Mouse (Mus musculus): ENCODE results near the gene Vsig2. TPM values are rescaled to one million over a fixed set of nuclear protein-coding genes. Genes with fewer than 3 reads are reported as not detected.

Gene Vsig2
- not detected for polyA plus RNA-seq (2017; shearing (Covaris generic))

DNA sequence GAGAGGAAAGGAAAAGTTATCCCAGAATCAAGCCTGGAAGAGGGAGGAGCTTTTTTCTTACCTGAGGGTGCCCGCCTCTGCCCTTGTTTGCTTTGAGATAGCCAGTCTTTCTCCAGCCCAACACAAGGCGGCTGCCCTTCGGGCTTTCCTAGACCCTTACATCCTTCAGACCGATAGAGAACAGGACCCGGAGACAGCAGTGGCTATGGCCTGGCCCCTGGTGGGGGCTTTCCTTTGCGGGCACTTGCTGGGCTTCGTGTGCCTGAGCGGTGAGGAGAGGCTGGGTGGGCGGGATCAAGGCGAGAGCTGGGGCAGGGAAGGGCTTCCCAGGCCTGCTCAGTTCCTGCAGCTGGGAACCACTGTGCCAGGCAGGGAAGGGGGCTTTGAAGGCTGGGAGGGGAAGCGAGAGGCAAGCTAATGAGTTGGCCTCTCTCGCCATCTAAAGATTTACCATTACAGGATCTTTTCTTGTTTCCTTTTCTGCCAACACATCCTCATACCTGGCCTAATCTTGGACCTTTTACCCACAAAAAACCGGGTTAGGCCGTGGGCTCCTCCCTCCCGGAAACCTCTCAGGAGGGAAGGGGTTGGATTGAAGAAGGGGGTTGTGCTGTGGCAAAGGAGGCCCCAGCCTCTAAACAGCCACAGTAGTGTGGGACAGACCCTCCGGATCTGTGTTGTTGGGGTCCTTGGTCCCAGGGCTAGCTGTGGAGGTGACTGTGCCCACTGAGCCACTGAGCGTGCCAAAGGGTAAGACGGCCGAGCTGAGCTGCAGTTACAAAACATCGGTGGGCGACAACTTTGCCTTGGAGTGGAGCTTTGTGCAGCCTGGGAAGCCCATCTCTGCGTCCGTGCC, at the start of gene Vsig2:
Gene Vsig2 (plus strand): TSS at position 86 of the 856 bp plus-strand sequence.
- no peak for ATAC-seq

DNA sequence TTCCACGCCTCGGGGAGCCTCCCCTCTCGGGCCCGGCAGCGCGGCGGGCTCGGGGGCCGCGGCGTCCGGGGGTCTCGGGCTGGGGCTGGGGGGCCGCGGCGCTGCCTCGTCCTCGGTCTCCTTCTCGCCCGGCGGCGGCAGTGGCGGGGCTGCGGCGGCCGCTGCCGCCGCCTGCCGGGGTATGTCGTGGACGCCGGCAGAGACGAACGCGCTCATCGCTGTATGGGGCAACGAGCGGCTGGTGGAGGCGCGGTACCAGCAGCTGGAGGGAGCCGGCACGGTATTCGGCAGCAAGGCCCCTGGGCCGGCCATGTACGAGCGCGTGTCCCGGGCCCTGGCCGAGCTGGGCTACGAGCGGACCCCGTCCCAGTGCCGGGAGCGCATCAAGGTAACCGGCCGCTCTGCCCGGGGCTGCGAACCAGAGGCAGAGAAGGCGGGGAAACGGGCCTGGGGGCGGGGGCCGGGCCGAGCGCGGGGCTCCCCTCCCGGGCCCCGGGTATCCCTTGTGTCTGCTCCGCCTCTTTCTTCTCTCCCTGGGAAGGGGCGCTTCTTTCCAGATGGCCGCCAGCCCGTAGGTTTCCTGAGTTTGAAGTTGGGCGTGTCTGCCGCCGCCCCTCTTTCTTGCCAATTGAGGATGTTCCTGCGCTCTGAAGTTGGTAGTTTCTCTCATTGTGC, 49.5 kb upstream of the Vsig2 start:
- ATAC-seq: peak; percentile 22

- ATAC-seq: no peak
Measured at GRCm38 (mm10) chr9:37495761-37496160, 43.3 kb upstream of the Vsig2 start.

GRCm38 (mm10) chr9:37496325-37496724, 42.7 kb upstream of the Vsig2 start:
- no peak for ATAC-seq

GRCm38 (mm10) chr9:37500201-37500600, 38.9 kb upstream of the Vsig2 start:
- ATAC-seq: no peak

GRCm38 (mm10) chr9:37501170-37501569, 37.9 kb upstream of the Vsig2 start:
- ATAC-seq: no peak

DNA sequence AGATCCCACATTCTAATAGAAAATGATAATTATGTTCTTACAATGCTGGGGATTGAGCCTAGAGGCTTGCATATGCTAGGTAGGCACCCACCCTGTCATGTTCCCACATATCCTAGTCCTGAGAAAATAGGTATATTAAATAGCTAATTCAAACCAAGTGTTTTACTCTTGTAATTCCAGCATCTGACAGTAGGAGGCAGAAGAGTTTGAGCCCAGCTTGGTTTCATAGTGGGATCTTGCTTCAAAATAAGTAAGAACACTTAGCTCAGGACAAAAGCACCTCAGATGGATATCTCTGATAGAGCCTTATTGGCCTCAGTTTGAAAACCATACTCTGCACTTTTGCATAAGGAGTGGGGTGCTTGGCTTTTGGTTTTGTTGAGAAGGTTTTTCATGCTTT, 34.7 kb upstream of the Vsig2 start:
- ATAC-seq: peak; percentile 20

DNA sequence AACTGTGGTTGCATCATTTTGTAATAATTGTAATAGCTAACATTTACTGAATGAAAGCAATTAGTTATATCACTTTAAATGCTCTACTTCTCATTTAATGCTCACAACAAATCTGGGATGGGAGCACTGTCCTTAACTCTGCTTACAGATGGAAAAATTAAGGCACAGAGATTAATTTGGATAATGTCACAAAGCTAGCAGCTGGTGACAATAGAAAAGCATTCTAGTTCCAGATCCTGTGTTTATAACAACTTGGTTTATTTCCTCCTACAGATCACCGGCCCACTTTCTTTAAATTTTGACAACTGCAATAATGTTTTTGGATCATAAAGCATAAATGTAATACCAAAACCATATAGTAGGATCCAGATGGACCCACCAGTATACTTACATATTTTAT, 33.0 kb upstream of the Vsig2 start:
- no peak for ATAC-seq

DNA sequence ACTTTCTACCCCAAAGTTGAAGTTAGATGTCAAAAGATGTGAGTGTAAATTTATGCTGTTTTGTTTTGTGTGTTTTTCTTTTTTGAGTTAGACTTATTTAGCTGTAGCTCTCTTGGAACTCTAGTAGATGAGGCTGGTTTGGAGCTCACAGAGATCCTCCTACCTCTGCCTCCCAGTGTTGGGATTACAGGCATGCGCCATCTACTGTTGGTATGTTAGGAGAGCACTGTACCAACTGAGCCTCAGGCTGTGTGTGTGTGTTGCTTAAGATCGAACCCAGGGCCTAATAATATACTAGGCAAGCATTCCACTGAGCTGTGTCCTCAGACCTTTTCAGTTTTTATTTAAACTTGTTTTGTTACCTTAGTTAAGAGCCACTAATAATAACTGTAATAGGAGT, 27.0 kb upstream of the Vsig2 start:
- no peak for ATAC-seq

DNA sequence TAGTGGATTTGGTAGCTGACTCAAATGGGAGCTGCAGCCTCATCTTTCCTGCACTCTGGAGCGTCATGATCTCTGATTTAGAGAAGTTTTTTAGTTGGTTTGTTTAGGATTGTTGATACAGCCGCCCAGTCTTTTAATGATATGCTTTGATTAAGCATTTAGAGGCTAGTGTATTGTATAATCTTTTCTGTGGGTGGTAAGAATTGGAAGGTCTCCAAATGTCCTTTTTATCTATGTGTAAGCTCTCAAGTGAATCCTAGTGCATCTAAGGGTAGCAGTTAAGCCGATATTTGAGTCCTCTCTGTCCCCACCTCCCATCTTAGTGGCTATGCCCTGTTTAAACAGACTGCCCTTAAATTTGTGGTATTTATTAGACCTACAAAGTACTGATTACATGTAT, 24.6 kb upstream of the Vsig2 start:
- ATAC-seq: no peak

DNA sequence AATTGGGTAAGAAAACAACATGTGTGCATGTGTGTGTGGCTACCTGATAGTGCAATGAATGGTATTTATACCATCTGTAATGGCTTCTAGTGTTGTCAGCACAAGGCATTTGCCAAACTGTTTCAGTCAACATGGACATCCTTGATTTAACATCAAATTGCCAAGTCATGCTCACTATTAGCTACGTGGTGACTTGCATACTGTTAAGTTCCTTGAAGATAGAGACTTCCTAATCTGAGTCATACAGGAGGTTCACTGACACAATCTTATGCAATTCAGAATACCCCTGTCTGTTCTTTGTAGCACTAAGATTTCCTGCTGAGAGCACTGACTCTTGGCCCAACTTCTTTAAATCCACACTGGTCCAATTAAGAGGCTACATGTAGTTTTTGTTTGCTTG, 21.6 kb upstream of the Vsig2 start:
- ATAC-seq: no peak

DNA sequence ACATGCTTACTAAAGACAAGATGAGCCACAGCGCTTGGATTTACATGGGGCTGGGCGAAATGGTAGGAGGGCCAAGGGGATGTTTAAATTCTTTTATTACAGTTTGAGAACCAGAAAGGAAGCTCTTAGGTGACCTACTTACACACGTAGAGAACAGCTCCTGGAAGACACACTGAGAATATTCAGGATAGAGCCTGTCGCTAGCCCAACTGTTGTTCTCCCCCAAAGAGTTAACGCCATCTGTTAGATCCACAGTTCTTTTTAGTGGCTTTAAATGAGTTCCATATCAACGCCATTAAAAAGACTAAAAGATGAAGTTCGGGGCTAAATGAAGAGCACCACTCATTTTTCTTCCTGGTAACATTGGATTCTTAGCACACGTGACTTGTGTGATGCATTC, 20.1 kb upstream of the Vsig2 start:
- ATAC-seq: no peak

GRCm38 (mm10) chr9:37519995-37520394, 19.1 kb upstream of the Vsig2 start:
- ATAC-seq: no peak

DNA sequence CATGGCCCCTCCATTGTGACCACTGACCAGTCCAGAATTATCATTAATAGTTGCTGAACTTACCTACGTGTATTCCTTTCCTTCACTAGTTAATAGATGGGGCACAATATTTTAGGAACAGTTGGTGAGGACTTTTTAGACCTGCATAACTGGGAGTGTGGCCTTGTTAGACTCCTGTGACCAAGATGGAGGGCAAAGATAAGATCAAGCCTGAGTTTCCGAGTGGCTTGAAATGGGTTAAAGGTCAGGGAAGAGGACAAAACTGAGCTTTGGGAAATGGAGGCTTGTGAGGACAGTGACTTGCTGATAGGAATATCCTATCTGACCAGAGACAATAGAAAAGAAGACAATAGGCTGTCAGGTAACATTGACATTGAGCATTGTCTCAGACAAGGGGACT, 13.6 kb upstream of the Vsig2 start:
- no peak for ATAC-seq

GRCm38 (mm10) chr9:37526443-37527395, 12.3 kb upstream of the Vsig2 start:
- no peak for ATAC-seq

GRCm38 (mm10) chr9:37527396-37528224, 11.4 kb upstream of the Vsig2 start, which contains the start of gene Esam:
Esam (plus strand) TSS chr9:37528078.
- ATAC-seq: no peak

- ATAC-seq: no peak
Measured at GRCm38 (mm10) chr9:37528225-37528970, 10.7 kb upstream of the Vsig2 start.

- peak; percentile 45 for ATAC-seq
Measured at GRCm38 (mm10) chr9:37530031-37530887, 8.8 kb upstream of the Vsig2 start.

DNA sequence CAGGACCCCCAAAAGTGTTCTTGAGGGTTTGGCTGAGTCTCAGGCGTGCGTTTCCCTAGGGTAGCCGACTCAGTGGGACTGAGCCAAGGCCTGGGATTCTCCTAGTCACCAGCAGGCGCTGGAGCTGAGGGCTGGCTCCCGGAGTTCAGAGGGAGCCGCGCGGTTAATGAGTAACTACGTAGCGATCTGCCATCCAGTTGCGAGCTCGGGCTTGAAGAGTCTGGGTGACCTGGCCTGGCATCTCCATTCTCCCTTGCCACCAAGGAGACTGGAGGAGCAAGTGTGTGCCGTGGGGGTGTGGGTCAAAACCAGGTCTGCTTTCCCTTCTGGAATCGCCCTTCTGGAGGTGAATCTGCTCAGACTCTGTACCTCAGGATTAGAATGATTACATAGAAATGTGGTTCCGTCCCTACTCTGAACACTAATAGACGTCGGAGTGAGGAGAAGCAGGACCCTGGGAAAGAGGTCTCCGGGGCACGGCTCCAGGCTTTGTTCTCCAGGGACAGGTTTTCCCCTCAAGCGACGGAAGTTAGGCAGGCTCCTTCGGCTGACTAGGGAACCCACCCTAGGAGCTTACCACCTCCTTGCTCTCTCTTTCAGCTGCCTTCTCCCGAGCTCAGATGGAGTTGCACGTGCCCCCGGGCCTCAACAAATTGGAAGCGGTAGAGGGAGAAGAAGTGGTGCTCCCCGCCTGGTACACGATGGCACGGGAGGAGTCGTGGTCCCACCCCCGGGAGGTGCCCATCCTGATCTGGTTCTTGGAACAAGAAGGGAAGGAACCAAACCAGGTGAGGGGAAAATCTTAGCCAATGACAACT, 8.0 kb upstream of the Vsig2 start:
- no peak for ATAC-seq
